ENCODE assay signal across 12 mouse cellular contexts in the genomic region with DNA sequence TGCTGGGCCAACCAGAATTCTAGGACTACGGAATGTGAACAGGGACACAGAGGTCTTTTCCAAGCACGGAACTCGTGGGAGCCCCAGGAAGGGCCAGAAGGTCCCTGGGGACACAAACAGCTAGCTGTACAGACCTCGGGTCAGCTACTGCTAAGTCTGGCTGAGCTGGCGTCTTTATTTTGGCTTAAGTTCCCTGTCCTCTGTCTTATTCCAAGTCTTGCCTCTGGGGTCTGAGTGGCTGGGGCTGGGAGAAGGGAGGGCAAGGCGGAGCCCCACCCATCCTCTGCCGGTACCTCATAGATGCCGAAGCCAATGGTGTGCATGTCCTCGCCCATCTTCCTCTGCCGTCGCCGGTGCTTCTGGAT. TPM values are rescaled to one million over a fixed set of nuclear protein-coding genes. Genes with fewer than 3 reads are reported as not detected.
A peak's percentile ranks its signal among the peaks of the same experiment; 100 is the strongest.
DNase-seq lines count a peak whose midpoint lies in the region; ATAC-seq lines count a peak whose summit lies in the region.
"Had no signal": no experiment of that assay in that cellular context is flagged by ENCODE, and none has a peak within 500 bp of the region (broad histone marks: within the 10 kb centered on the region; RNA-seq: fewer than 3 reads in every experiment).

No protein-coding gene starts in this region.

- no peak overlapping the region for H3K27ac ChIP-seq in heart, embryonic 11.5 days (ENCODE audit: low read depth, low read length)
- no peak overlapping the region for H3K27ac ChIP-seq in forebrain, embryonic 15.5 days (replicated peaks)
- H3K27ac ChIP-seq: hindbrain, embryonic 12.5 days; midbrain, embryonic 10.5 days; neural tube, embryonic 12.5 days had no signal

- peak; percentile 69 for DNase-seq in heart, adult 8-10 months (ENCODE audit: low spot score)
- peak; percentile 38 for DNase-seq in testis, postnatal 14 days (ENCODE audit: low spot score)
- DNase-seq in testis, postnatal 10 days (ENCODE audit: low spot score), result no peak
- DNase-seq in kidney, adult 8-10 months, result peak; percentile 48 to 66
- DNase-seq: liver, postnatal 0 days had no signal

- no peak overlapping the region for H3K4me2 ChIP-seq in heart, embryonic 11.5 days
- H3K4me2 ChIP-seq in forebrain, embryonic 15.5 days (replicated peaks), result no peak overlapping the region
- H3K4me2 ChIP-seq: hindbrain, embryonic 12.5 days; neural tube, embryonic 12.5 days had no signal

- H3K9ac ChIP-seq in heart, embryonic 11.5 days (ENCODE audit: low read depth, low read length), result no peak overlapping the region
- H3K9ac ChIP-seq in forebrain, embryonic 15.5 days (replicated peaks), result no peak overlapping the region
- H3K9ac ChIP-seq: hindbrain, embryonic 12.5 days; liver, postnatal 0 days; neural tube, embryonic 12.5 days had no signal

- H3K27me3 ChIP-seq in heart, embryonic 11.5 days (ENCODE audit: control insufficient read depth, insufficient read depth, low read length), result no peaks in the 10 kb centered on the region
- H3K27me3 ChIP-seq in forebrain, embryonic 15.5 days, result no peaks in the 10 kb centered on the region
- H3K27me3 ChIP-seq: hindbrain, embryonic 12.5 days; neural tube, embryonic 12.5 days had no signal

- 86% methylated on average over 12 of the region's 12 CpGs for WGBS in heart, embryonic 11.5 days (ENCODE audit: insufficient replicate concordance)
- 90% methylated on average over 12 of the region's 12 CpGs for WGBS in forebrain, embryonic 15.5 days

- ATAC-seq in heart, embryonic 11.5 days (replicated peaks; ENCODE audit: insufficient number of reproducible peaks, low FRiP score, low TSS enrichment), result no peak
- ATAC-seq in forebrain, embryonic 15.5 days (replicated peaks), result no peak
- ATAC-seq in megakaryocyte progenitor cell, adult 5-6 weeks (replicated peaks; ENCODE audit: poor library complexity), result no peak
- ATAC-seq: forebrain, embryonic 14.5 days; liver, postnatal 0 days had no signal

- H3K36me3 ChIP-seq in heart, embryonic 11.5 days (ENCODE audit: control insufficient read depth, insufficient read depth, low read length), result peaks cover 29% of the 10 kb centered on the region
- H3K36me3 ChIP-seq in forebrain, embryonic 15.5 days, result peaks cover 58% of the 10 kb centered on the region

- H3K4me3 ChIP-seq in heart, embryonic 11.5 days (ENCODE audit: low read depth, low read length), result no peak overlapping the region
- H3K4me3 ChIP-seq in forebrain, embryonic 15.5 days, result no peak overlapping the region
- H3K4me3 ChIP-seq: hindbrain, embryonic 12.5 days; midbrain, embryonic 10.5 days; neural tube, embryonic 12.5 days had no signal

- H3K9me3 ChIP-seq in heart, embryonic 11.5 days (replicated peaks; ENCODE audit: control insufficient read depth, low read length), result no peaks in the 10 kb centered on the region
- no peaks in the 10 kb centered on the region for H3K9me3 ChIP-seq in forebrain, embryonic 15.5 days
- H3K9me3 ChIP-seq: hindbrain, embryonic 12.5 days; midbrain, embryonic 10.5 days; neural tube, embryonic 12.5 days had no signal

- H3K4me1 ChIP-seq in heart, embryonic 11.5 days (ENCODE audit: control insufficient read depth, insufficient read depth, low read length), result no peaks in the 10 kb centered on the region
- H3K4me1 ChIP-seq in forebrain, embryonic 15.5 days, result no peaks in the 10 kb centered on the region
- H3K4me1 ChIP-seq: hindbrain, embryonic 12.5 days; midbrain, embryonic 10.5 days; neural tube, embryonic 12.5 days had no signal

RNA-seq across cellular contexts. Expression of gene Capn2, which starts 33.5 kb away (rescaled TPM):
- 10 to 100 TPM; 53.7 to 72.8 (median 63.5) TPM for total RNA-seq in heart, adult 8-10 months (2022)
- polyA plus RNA-seq in heart, embryonic 11.5 days (2014; fragmentation: Nextera tagmentation; extraction: Ambion mirVana), result 68.1 and 83.7 TPM in 2 replicates
- polyA plus RNA-seq in forebrain, embryonic 15.5 days (2015; fragmentation: Nextera tagmentation; extraction: Ambion mirVana), result 70.3 and 72.9 TPM in 2 replicates
- total RNA-seq in megakaryocyte progenitor cell, adult 5-6 weeks (2015), result 4.1 and 9.7 TPM in 2 replicates
- 8.7 and 10.5 TPM in 2 replicates for total RNA-seq in megakaryocyte progenitor cell, adult 5-6 weeks (2017)

Comparison
In these comparisons a context has a peak if more than half of its experiments do, and no peak if none do; other contexts are left out.
1. RNA of gene Capn2, which starts 33.5 kb away (total RNA-seq): 53.7 to 72.8 TPM in heart, adult 8-10 months; 4.1 to 10.5 TPM in megakaryocyte progenitor cell, adult 5-6 weeks; every median in the first group is over 4 times any median in the second.